Mouse (Mus musculus) left cerebral cortex, adult 11 months (tissue): Measurements from ENCODE around the gene Dytn.

ENCODE experiments used
- DNase-seq: peaks from one replicate; pipeline ENCODE4 v3.0.0; 2022; ENCODE audit warnings: low spot score

The Dytn gene

DNA sequence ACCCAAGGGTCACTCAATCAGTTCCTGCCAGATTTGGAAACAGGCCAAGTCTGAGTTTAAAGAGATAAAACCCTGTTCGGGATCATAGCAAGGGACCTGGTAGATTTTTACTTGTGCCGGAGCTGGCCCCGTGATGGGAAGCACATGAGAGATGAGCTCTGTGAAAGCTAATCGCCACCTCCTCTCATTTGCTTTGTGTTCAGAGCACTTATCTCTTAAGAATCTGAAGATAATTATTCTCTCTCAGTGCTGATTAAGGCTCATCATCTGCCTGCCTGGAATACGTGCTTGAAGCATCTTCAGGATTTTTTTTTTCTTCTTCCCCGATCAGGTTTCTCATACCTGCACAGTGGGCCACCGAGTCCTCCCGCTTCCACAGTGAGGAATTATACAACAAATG is 107.6 kb downstream of the Dytn start:
- DNase-seq, result no peak

DNA sequence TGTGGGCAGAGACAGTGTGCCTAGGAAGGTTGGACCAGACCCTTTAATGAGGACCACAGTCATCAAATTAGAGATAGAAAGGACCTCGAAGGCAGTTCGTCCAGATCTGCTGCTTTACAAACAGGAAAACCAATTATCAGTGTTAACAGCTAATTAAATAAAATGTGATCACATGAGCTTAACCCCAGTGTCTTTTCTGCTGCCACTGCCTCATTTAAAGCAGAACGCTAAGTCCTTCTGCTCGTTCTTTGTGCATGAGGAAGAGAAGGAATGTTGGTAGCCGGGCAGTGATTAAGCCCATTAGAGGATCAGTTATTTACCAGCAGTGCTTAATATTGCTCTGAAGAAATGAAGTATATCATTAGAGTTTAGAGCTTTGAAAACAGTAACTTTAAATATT is 109.9 kb downstream of the Dytn start:
- DNase-seq, result no peak

DNA sequence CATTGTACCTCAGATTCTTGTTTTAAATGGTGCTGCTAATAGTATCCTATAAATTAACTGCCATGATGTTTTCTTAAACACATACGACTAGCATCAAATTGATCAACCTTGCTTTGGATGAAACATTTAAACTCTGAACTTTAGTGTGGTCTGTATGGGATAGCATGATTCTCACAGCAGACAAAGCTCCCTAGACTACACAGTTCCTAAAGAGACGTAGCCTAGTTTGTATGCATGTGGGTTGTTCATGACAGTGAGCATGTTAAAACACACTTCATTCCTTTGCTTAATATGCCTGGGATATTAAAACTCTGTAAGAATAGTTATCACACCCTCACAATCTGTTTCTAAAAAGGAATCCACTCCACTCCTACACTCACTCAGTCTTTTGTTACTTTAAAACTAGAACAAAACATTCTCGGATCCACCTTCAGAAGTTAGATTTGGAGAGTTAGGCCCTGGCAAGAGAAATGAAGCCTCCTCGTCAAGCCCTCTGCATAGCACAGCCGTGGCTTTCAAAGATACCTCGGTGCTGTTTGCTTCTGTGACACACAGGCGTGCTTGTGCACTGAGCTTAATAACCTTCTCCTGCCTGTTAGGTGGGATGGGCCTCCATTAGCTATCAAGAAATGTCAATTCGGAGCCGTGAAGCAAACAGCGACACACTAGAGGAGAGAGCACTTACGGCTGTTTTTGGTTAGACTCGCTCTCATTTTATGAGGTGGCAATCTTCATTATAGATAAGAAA is 112.7 kb downstream of the Dytn start:
- DNase-seq, result peak; percentile 41

DNA sequence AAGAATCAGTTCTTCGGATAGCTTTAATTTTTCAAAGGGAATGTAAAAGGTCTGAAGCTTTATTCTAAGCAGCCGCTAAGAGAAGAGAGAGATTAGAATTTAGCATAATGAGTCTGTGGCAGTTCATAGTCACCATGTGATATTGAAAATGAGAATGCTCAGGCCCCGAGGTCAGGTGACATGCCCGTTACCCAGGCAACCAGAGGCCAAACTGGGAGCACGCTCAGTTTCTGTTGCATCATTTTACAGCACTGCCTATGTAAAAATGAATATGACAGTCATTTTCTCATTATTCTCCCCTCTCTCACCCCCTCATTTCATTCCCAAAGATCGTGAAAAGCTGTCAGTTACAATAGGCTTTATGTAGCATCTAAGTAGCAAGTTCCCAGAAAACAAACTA is 113.3 kb downstream of the Dytn start:
- peak; percentile 46 for DNase-seq
